Mouse (Mus musculus) erythroid progenitor cell, adult 5-6 weeks (primary cell): ENCODE measurements around the gene Tmem185b. TPM values are rescaled to one million over a fixed set of nuclear protein-coding genes. Genes with fewer than 3 reads are reported as not detected.

Experiments used
- ATAC-seq: replicated peaks from 2 replicates; pipeline ENCODE4 v1.8.0; 2016; ENCODE audit warnings: moderate number of reproducible peaks, mild to moderate bottlenecking, moderate TSS enrichment, inconsistent platforms; ENCODE audit not compliant: poor library complexity, low FRiP score, severe bottlenecking
- total RNA-seq, 2 experiments: library from RNA; stranded (forward) in 1 of 2; stranded (reverse) in 1 of 2; fragments of 150-400 nt in 1 of 2; fragments of 186-747, 209-891 nt in 1 of 2; gene quantifications; 2 replicates each; pipeline versions ENCODE4 v1.2.3 to v1.2.4; 2015 to 2017; ENCODE audit warnings: low replicate concordance in 2 of 2

Gene Tmem185b
- total RNA-seq, 2 experiments from 2014 or later, result 2.7 to 11.3 TPM

DNA sequence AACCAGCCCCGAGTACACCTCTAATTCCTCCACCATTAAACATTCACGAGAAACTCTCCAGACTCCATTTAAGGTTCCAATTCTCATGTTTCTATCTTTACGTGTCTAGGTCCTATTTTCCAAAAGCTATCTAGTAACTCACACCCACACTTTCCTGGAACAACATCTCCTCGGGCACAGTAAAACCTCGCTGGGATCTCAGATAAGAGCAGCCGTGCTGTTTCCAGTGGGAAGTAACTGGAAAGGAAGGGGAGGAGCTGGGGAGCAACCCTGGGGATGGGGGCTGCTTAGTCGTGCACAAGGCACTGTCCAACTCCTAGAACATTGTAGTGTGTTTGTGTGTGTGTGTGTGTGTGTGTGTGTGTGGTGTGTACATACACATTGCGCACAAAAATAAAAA is 24.1 kb upstream of the Tmem185b start:
- ATAC-seq, result no peak

DNA sequence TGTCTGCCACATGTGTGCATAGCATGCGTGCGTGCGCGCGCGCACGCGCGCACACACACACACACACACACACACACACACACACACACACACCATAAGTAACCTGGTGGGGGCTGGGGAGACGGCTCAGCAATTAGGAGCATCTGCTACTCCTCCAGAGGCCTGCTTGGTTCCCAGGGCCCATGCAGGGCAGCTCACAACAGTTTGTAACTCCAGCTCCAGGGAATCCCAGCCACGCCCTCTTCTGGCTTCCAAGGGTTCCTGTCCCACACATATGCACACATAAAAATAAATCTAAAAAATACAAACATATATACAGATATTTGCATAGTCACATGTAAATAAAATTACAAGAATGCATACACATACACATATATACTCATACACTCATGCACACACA is 23.2 kb upstream of the Tmem185b start:
- no peak for ATAC-seq

DNA sequence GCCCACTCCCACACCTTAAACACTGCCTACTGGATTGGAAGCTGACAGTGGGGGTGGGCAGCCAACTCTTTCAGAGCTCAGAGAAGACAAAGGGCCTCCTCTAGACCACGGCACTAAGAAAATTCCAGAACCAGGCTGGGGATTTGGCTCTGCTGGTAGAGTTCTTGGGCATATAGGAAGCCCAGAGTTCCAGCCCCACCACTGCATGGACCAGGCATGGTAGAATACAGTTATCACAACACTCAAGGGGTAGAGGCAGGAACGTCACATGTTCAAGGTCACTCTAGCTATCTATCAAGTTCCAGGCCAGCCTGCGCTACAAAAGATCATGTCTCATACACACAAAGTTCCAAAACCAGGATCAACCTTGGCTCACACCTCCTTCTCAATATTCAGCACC is 22.8 kb upstream of the Tmem185b start:
- ATAC-seq, result no peak

DNA sequence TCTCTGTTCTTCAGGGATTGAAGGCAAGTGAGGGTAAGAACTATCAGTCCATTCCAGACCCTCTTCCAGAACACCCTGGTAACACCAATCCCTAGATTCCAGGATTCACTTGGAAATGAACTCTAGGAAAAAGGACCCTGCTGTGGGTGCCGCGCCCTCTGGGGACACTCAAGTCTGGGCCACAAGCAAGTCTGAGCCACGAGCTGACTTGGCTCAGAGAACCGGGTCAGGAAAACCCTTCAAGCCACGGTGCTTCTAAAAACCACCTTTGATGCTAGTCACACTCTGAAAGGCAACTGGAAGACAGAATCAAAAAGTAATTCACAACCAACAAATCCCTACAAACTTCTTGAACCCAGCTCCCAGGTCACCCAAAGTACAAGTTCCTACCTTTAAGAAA is 22.2 kb upstream of the Tmem185b start:
- ATAC-seq, result no peak

DNA sequence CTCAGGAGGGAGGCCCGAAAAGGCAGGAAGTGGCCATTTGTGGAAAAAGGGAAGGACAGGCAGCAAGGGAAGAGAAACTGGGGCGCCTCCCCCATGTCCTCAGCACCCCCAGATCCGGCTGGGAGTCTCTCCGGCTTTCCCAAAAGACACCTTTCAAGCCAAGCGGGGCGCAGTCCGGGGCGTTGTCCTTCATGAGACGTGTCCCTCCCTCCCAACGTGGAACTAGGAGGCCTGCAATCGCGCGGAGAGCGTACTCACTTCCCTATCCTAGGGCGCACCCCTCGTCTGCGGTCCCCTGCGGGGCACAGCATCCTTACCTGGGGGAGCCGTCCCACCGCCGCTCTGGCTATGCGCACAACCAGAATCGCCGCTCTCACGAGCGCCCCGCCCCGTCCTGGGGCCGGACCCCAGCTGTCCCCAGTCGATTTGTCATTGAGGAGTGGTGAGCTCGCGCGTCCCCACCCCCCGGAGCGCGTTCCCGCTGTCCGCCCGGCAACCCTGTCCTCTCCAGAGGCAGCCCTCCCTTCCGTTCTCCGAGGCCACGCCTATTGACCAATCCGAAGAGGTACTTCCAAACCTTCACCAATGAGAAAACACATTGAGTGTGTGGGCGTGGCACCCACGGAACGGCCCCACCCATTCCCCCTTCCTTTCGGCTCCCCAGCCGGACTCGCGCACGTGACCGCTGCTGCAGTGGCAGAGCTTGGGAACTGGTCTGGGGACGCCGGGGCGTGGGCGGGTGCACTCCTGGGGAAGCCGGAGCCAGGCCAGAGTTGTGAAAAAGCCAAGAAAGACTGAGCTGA is 21.5 kb upstream of the Tmem185b start, which contains the start of gene Ralb:
TSS of gene Ralb (minus strand) at position 535 of the 803 bp plus-strand sequence.
- peak; percentile 61 for ATAC-seq

DNA sequence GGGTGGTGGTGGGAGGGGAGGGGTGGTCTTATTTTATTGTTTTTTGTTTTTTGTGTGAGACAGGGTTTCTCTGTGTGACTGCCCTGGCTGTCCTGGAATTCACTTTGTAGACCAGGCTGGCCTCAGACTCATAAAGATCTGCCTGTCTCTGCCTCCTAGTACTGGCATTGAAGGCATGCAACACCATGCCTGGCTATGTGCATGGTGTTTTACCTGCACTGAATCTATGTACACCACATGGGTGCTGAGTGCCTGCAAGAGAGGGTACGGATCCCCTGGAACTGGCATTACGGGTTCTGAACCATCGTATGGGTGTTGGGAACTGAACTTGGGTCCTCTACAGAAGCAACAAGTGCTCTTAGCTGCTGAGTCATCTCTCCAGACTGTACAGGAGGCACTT is 20.0 kb upstream of the Tmem185b start:
- no peak for ATAC-seq

DNA sequence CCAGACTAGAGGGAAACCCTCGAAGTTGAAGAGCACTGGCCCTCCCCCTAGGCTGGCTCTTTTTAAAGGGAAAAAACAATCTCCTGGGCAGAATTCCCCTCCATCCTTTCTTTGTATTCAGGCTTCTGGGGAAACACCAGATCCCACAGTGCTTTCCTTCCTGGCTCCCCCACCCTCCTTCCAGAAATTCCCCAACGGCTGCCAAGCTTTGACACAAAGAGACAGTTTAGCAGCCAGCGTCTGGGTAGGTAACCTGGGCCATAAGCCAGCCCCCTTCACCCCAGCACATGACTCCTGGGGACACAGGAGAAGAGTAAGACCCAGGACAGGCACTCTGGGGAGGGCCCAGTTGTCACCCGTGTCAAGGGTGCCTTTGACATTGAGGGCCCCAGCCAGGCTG is 17.4 kb upstream of the Tmem185b start:
- ATAC-seq, result no peak

DNA sequence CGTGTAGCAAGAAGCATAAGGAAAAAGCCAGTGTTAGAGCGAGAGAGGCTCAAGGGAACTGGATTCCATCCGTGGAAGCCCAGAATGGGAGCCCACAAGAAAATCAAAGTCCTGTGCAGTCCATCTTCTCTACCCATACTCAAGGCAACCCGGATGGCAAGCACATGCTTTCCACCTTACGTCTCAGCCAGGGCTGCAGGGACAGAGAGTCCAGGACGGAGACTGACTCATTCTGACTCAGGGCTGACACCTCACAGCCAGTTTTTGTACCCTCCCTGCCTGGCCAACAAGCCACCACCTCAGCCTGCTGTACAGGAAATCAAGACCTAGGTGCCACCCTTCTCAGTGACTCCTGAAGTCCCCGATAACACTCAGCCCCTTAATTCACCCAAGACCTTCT is 16.5 kb upstream of the Tmem185b start:
- no peak for ATAC-seq

DNA sequence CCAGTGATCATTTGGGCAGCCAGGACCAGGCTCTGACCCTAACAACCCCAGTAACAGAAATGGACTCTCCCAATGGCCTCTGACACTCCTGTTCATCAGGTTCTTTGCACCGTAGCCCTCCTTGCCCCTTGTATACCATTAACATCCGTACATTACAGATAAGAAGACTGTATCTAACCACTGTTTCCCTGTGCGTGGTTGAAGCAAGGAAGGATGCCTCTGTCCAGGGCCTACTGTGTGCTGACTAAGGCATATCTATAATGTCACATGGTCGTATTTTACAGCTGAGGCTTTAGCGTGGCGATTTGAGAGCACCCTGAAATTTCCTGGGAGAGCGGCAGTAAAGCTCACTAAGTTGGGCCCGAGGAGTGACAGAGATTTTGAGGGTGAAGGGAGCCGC is 15.6 kb upstream of the Tmem185b start:
- ATAC-seq, result no peak

DNA sequence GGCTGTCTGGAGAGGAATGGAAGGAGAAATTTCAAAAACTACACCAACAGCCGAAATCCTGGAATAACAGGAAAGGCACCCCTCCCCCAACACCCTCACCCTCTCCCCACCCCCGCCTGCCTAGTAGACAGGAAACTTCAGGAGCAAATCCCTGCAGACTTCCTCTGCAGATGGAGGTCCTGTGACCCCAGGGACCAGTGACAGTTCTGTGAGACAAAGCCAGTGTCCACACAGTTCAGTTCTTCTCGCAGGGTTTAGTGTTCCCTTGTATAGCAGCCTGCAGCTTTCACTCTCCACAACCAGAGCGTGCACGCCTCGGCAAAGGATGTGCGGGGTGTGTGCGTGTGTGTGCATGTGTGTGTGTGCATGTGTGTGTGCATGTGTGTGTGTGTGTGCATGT is 15.1 kb upstream of the Tmem185b start:
- no peak for ATAC-seq

DNA sequence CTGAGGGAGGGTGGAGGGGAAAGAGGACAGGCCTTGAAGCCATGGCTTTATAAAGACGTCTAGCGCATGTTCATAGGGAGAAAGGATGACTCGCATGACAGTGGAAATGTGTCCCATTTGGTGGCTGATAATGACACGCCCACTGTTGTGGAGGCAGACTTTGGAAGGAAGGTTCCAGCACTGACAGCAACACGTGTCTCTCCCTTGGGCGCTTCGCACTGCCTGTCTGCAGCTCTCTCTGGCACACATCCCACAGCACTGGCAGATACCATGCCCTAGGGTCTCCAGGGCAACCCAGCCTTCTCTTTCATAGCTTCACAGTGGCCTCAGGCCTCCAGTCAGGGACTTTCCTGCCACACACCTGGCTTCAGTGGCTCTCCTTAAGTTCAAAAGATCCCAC is 7.9 kb upstream of the Tmem185b start:
- ATAC-seq, result no peak

DNA sequence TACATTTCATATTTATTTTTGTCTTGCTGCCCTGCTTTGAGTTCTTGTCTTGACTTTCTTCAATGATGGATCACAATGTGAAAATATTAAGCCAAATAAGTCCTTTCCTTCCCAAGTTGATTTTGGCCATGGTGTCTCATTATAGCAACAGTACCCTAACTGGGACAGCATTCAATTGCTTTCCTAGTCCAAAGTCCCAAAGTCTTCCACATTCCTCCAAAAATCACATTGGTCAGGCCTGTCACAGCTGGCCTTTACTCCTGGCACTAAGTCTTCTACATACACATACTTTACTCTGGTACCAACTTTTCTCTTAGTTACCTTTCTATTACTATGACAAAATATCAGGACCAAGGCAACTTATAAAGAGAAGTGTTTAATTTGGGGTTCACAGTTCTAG is 7.2 kb upstream of the Tmem185b start:
- no peak for ATAC-seq

DNA sequence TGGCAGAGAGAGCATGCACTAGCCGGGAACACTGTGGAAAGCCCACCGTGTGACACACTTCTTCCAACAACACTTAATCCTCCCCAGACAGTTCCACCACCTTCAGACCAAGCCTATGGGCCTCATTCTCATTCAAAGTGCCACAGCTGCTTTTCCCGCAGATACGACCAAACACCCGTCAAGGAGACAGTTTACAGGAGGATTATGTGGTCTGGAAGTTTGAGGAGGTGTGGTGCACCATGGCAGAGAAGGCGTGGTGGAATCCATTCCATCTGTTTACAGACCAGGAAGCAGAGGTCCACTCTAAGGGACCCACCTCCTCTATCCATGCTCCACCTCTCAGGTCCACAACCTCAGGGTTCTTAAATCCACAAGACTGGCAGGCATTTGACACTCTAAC is 6.7 kb upstream of the Tmem185b start:
- ATAC-seq, result no peak

DNA sequence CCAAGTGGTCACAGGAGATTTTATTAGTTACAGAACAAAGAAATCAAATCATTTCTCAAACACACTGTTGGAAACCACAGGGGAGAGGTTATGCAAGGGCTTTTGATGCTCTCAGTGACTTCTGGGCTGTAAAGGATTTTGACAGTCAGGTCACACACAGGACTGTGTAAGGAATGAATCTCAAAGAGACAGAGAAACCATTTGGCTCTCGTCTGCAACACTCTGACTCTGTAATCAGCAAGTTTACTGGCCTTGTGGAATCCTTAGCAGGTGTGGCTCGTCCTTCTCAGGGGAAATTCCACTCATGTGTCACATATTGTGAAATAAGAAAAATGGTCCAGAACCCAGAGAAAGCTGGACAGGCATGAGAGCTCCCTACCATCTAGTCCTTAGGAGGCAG is 4.9 kb upstream of the Tmem185b start:
- ATAC-seq, result no peak

DNA sequence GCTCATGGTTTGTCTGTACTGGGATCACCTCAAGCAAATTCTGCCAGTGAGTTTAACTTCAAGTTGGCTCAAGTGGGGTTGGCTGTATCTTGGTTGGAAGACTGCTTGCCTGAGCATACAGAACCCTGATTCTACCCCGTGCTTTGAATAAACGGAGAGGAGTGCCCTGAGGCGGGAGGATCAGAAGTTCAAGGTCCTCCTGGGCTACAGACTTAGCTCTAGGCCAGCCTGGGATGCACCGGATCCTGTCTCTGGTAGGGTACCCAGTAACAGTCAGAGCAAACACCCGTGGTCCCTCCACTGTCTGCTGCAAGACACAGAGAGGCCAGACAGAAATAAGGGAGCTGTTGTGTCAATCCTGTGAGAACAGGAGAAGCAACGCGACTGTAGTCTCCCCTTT is 4.3 kb upstream of the Tmem185b start:
- no peak for ATAC-seq

DNA sequence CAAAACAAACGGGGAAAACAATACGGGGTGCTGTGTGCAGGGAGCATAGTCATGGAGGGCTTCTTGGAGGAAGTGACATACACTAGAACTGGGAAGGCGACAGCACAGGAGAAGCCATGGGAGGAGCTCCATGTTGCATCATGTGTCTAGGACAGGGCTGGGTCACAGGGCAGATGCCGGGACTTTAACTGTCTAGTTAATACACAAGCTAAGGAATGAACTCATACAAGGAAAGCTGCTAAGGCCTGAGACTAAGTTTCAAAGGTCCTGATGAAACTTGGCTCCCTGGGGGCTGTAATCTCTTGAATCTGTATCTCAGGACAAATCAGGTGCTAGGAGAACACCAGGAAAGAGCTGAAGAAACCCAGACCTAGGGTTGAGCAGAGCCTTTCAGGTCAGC is 3.2 kb upstream of the Tmem185b start:
- no peak for ATAC-seq

DNA sequence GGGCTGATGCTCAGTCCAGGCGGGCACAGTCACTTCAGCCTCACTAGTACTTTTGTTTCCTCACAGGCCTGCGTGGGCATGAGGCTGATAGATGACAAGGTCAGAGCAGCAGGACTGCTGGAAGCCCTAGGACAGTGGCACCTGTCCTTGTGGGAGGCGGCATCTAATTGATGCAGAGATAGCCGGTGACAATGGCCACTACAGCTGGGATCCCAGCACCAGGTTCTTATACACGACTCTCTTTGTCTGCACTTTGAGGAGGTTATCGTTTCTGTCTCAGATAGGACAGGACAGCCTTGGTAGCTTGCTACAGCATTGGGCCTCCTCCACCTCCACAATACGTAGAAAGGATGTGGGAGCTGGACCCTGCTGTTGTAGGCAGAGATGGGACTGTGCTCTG is 2.6 kb upstream of the Tmem185b start:
- no peak for ATAC-seq

DNA sequence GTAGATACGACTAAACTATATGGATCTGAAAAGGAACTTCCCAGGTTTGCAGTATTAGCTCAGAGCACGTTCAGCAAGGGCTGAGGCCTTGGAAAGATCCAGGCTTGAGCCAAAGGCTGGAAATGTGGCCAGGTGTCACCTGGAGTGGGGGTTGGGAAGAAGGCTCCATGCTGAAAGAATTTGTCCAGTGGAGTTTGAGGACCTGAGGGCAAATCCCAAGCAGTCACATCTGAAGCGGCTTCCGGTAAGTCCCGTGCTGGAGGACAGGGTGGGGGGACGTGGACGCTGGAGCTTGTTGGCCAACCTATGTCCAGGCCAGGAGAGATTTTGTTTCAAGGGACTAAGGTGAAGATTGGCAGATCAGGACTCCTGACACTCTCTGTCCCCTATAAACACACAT is 2.1 kb upstream of the Tmem185b start:
- ATAC-seq, result no peak

DNA sequence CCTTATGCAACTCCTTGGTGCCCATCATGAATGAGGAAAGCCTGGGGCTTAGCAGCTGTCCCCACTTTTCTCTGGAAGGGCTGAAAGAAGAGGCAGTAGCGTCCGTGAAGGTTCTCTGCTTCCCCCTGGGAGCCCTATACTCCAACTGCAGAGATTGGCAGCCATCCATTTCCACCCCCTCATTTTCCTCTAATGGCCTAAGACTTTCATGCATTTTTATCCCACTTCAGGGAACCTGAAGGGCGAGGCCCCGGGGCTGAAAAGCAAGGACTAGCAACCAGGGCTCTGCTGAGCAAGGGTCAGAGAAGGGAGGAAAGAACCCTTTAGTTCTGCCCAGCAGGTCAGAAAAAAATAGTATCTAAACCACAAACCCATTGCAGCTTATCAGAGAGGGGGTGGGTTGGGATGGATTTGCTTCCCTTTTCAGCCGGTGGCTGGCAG is 936 bp upstream of the Tmem185b start:
- ATAC-seq, result no peak

DNA sequence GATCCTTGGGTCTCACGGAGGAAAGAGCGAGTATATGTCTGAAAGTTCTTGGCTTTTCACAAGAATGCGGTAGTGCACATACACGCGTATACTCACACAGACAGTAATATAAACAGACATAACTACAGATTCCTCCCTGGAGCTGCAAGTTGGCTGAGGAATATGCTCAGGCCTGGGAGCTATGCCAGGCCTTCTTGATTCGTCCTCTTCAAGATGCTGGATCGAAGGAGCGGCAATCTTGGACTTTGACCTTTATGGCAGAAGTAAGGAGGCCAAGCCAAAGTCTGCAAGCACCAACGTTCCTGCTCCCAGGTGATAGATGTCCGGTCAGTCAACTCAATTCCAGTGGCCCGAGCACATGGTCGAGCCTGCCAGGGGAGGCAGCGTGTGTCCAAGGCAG is 5.0 kb downstream of the Tmem185b start:
- no peak for ATAC-seq

DNA sequence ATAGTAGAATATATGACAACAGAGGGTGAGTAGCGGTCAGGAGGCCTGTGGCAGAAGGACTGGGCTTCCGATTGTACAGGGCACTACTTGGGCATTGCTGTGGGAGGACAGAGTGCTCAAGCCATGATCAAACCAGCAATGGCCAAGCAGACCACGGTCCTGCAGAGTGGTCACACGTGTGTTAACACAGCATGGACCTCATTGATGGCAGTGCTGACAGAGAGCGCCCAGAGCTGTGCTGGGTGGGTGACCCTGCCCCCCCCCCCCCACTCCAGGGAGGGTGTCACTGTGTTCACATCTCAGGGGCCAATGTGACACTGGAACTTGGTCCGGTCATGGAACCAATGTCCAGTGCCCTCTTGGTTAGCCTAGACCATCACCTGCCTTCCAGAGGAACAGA is 6.2 kb downstream of the Tmem185b start:
- ATAC-seq, result no peak
